In genomic region chr12:102899091-102899490, GRCm38 (mm10) we compare ENCODE assay signal across 26 mouse cellular contexts. TPM values are rescaled to one million over a fixed set of nuclear protein-coding genes. Genes with fewer than 3 reads are reported as not detected.
"Had no signal": no experiment of that assay in that cellular context is flagged by ENCODE, and none has a peak within 500 bp of the region (broad histone marks: within the 10 kb centered on the region; RNA-seq: fewer than 3 reads in every experiment).

Gene Cox8c, plus strand, starts transcription at chr12:102899316.

- ATAC-seq: midbrain, embryonic 16.5 days had no signal

- H3K9me3 ChIP-seq: midbrain, embryonic 10.5 days; neural tube, embryonic 13.5 days had no signal

- H3K36me3 ChIP-seq: midbrain, embryonic 10.5 days; midbrain, embryonic 12.5 days; neural tube, embryonic 13.5 days had no signal

- H3K27me3 ChIP-seq: midbrain, embryonic 12.5 days; neural tube, embryonic 13.5 days had no signal

- H3K9ac ChIP-seq: liver, embryonic 14.5 days; lung, embryonic 14.5 days; midbrain, embryonic 12.5 days; neural tube, embryonic 13.5 days had no signal

- H3K4me2 ChIP-seq: lung, embryonic 14.5 days; midbrain, embryonic 12.5 days; neural tube, embryonic 13.5 days had no signal

- H3K4me1 ChIP-seq: midbrain, embryonic 10.5 days; midbrain, embryonic 12.5 days; neural tube, embryonic 13.5 days had no signal

- DNase-seq: lung, adult 18-20 months; lung, embryonic 14.5 days; lung, postnatal 10 days; lung, postnatal 4 days; midbrain, embryonic 14.5 days; retina, postnatal 1 day; right cerebral cortex, adult 18-20 months; right cerebral cortex, postnatal 25 days; right cerebral cortex, postnatal 4 days; spleen, adult 18-20 months; thymus, adult 2 months; thymus, postnatal 25 days; thymus, postnatal 4 days had no signal

- H3K27ac ChIP-seq: liver, embryonic 14.5 days; midbrain, embryonic 10.5 days; midbrain, embryonic 12.5 days; neural tube, embryonic 13.5 days had no signal

- H3K4me3 ChIP-seq: midbrain, embryonic 10.5 days; midbrain, embryonic 12.5 days; myocyte; neural tube, embryonic 13.5 days had no signal

RNA-seq across cellular contexts. Expression of gene Cox8c, which starts in this region (rescaled TPM):
- polyA plus RNA-seq: liver, embryonic 14.5 days; liver, embryonic 16.5 days; lung, embryonic 14.5 days; lung, embryonic 16.5 days; midbrain, embryonic 10.5 days; midbrain, embryonic 12.5 days; midbrain, embryonic 14.5 days; midbrain, embryonic 16.5 days; myocyte; neural tube, embryonic 11.5 days; neural tube, embryonic 13.5 days; small intestine, adult 2 months; stomach, embryonic 14.5 days; stomach, embryonic 16.5 days; thymus, adult 2 months; urinary bladder, adult 2 months had no signal
